Mouse (Mus musculus) heart, postnatal 25 days (tissue): ENCODE data around the gene Gpr37l1. TPM values are rescaled to one million over a fixed set of nuclear protein-coding genes. Genes with fewer than 3 reads are reported as not detected.
A peak's percentile ranks its signal among the peaks of the same experiment; 100 is the strongest.
"Not testable (repeated sequence)": the region's sequence is repeated elsewhere in the genome, so short reads cannot be mapped to it uniquely, and the experiment has no call there.

ENCODE experiments used
- DNase-seq: peaks from one replicate; pipeline ENCODE4 v3.0.0; 2022; ENCODE audit warnings: low spot score
- intact Hi-C: fragments of 180-260 bp; cut with DNase I; formaldehyde crosslinking; loops from one replicate; pipeline ENCODE4 v1.15.1; 2025
- total RNA-seq, 2 experiments: library from RNA; stranded (reverse); gene quantifications; 2 replicates each; pipeline ENCODE4 v1.2.3; 2021

Gpr37l1 gene
- 1 to 10 TPM in 1 of 2 experiments, under 1 TPM in 1; 0.81 to 1.1 TPM for total RNA-seq

DNA sequence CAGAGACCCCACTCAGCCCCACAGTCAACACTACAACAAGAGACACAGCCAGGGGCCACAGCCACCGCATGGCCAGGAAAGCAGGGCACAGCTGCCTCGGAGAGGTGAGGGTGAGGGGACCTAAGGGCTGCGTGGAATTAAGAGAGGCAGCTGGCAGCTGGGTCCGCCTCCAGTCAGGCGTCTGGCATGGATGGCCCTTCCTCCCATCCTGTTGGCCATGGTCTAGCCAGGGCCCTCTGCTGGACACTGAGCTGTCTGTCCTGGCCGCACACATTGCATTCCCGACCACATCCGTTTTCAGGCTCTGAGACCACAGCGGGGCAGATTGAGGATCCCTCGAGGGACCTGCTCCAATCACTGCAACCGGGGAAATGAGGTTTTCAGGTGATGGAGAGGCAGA lies at the start of gene Gpr37l1:
Gene Gpr37l1 (minus strand): TSS at position 247 of the 400 bp plus-strand sequence.
- intact Hi-C loops, result loop anchor here (2.0 kb wide), 1 partner anchor 55 kb away; no protein-coding TSS in a partner anchor
- DNase-seq, result no peak

DNA sequence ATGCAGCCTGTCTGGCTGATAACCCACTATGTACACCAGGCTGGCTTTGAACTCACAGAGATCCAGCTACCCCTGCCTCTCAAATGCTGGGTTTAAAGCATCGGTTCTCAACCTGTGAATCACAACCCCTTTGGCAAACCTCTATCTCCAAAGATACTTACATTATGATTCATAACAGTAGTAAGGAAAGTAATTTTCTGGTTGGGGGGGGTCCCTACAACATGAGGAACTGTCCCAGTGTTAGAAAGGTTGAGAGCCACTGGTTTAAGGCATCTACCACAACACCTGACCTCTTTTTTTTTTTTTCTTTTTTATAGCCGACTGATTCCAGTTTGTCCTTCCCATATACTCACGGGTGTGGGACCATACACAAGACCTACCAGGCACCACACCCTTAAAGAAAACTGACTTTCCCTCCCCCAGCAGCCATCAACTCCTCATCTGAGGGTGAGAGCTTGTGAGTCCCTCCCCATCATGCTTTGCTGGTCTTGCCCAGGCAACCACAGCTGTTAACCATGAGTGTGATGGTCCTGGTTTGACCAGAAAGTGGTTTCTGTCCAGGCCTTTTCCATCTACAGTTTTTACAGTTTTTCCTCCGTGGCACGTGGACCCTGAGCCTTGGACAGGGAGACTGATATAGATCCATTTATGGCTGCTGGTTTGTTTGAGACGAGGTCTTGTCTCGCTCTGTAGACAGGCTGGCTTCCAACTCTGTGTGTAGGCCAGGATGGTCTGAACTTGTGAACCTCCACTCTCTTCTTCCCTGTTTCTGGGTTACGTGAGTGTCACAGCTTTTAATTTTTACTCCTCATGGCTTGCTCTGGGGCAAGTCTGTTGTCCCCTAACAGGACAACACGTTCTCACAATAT lies 46.5 kb upstream of the Gpr37l1 start:
- DNase-seq, result no peak
- intact Hi-C loops, result no loop called here

DNA sequence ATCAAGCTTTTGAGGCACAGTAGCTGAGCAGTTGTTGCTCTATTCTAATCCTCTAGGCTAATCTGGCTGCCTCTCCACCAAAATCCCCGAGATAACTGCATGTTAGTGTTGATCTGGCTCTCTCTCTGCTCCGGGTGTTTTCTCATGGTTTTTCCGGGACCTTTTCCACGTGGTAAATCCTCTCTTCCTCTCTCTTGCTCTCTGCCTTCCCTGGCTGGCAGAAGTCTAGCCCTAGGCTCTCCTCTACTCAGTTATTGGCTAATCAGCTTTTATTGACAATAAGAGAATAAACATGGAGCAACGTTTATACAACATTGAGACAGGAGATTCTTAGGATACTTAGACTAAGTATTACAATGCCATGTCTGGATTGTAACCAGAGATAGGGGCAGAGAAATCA lies 42.9 kb upstream of the Gpr37l1 start:
- intact Hi-C loops, result no loop called here
- no peak for DNase-seq

DNA sequence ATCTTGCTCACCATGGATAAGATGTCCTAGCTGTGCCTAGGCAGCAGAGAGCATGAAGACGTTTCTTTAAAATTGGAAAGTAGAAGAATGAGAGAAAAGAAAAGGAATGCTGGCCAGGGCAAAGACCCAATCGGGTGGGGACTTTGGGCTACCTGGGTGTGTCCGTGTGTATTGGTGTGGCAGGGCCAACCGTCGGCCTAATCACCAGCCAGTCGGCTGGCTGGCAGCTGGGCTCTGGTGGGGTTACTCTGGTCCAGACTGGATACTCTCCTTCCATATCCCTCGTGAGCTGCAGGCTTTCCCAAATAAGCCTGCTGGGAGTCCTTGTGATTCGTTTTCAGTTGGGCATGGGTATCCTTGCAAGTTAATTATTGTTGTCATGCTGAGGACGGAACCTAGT lies 41.2 kb upstream of the Gpr37l1 start:
- intact Hi-C loops, result no loop called here
- DNase-seq, result no peak

DNA sequence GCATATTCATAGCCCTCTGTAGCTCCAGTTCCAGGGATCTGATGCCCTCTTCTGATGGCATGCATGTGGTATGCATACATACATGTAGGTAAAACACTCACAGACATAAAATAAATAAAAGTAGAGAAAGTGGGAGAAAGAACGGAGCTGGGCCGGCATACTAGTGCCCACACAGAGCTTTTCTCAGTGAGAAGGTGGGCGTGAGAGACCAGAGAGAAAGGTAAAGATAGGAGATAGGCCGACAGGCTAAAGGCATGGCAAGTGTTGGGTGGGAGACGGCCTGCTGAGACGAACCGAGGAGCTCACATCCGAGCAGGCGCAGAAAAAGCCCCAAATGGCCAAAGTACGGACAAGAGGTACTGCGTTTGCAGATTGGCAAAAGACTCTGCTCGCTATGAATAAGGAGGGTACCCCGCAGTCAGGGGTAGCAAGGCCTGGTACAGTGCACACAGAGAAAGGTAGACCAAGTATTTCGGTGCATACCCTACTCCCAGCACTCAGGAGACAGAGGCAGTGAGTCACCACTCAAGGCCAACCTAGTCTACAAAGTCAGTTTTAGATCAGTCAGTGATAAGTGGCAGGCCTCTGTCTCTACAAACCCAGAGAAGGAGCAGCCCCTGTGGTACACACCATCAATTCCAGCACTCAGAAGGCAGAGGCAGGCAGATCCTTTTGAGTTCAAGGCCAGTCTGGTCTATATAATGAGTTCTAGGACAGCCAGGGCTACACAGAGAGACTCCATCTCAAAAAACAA lies 39.3 kb upstream of the Gpr37l1 start:
- no peak for DNase-seq
- intact Hi-C loops, result no loop called here

DNA sequence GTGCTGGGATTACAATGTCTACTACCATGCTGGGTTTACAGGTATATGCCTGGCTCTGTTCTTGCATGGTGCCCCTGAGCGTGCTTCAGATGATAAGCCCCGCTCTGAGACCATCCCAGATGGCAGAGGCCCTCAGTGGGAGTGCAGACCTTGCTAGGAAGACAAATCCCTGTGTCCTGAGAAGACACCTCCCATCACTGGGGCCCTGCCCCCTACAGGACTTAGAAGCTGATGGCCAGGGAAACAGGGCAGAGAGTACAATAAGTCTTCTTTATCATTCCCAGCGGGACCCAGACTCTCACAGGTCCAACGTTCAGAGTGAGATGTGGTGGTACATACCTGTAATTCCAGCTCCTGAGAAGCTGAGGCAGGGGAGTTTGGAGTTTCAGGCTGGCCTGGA lies 37.8 kb upstream of the Gpr37l1 start:
- intact Hi-C loops, result no loop called here
- no peak for DNase-seq

DNA sequence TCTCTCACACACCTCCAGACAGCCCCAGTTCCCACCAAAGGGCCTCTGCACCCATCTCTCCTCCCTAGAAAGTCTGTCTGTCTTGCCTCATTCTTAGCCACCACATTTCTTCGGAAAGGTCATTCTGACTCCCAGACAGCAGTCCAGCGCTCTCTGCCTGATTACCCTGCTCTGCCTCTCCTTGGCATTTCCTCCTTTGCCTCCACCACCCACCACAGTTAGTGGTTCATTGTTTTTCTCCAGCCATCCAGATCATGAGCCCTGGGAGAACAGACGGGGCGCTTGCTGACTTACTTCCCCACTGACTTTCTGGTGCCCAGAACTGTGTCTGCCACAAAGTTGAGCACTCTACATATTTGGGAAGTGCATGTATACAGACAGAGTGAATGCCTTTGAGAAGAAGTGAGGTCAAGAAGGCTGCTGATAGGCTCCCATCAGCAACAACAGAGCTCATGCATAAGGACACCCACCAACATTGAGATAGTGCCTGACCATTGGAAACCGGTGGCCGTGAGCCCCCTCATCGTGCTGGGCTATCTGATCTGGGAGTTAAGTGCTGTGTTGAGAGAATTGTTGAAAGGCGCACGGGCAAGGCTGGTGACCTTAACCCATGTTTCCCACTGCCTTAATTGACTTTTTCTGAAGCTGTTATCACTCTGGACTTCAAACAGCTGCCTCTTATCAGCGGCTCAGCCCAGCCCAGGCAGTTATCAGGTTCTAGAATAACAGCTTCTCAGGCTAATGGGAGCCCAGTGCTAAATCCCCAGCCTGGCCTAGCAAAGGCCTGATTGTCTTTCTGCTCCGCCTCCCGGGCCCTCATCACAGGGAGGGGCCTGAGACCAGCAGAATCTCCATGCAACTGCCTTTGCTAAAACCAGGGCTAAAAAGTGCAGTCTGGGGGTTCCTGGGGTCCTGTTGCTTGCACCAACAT lies 37.0 kb upstream of the Gpr37l1 start:
- intact Hi-C loops, result no loop called here
- DNase-seq, result no peak

DNA sequence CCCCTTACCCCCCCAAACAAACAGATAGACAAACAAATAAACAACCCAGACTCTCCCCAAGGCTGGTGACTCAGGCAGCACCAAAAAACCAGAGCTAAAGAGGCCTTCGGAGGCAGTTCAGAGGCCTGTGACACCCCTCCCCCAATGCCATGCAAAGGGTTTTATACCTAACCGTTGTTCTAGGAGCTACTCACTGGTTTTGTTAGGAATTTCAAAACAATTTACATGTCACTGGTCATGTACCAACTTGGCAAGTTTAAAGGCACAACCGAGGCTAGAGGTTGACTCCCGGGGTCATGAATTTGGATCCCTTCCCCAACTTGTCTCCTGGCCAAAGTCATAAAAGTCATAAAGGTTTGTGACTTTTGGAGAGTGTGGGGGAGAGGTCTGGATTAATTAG lies 32.9 kb upstream of the Gpr37l1 start:
- no peak for DNase-seq
- intact Hi-C loops, result no loop called here

DNA sequence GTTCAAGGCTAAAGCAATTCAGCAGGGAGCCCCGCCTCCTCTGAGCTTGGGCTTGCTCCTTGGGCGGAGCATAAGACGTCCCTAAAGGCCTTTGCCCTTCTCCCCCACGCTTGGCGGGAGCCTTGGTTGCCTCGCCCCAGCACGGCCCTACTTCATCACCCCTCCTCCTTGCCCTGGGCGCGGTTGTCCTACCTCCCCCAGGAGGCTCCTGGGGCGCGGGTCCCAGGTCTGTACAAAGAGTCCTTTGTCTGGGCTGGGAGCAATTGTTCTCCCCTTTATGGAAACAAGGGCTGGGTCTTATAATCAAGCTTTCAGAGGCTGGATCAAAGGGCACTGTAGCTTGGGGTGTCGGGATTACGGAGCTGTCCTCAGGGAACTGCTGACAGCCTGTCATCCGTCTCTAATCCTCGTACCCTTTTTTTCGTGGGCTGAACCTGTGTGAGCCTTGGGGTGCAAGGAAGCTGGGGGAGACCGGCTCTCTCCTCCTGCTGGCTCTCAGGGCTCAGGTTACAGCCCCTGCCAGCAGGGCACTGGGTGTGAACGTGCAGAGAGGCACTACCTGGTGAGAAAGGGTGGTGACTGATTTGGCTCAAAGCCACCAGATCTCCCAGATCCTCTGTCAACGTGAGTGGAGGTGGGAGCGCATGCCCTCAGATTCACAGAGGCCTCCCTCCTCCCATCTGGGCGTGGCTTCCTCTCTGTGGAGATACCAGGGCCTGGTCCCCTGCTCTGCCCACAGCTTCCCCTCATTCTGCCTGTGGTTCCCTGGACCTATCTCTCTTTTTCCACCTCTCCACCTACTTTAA lies 31.7 kb upstream of the Gpr37l1 start:
- DNase-seq, result no peak
- intact Hi-C loops, result no loop called here

DNA sequence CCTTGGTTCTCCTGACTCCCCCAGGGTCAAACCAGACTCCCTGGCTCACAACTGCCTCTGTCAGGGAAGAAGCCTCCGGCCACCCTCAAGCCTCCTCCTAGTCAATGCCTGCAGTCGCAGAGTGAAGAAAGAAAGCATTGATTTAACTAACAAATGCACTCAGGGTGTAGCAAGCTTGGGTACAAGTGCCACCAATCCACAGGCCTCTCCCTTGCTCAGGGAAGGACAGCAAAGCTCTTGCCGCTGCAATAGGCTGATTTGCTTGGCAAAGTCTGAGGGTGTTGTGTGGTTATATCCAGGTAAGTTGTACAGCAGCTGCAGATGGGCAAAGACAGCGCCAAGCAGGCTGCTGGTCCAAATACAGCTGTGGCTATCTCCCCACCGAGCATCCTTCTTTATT lies 30.9 kb upstream of the Gpr37l1 start:
- DNase-seq, result no peak
- intact Hi-C loops, result no loop called here

DNA sequence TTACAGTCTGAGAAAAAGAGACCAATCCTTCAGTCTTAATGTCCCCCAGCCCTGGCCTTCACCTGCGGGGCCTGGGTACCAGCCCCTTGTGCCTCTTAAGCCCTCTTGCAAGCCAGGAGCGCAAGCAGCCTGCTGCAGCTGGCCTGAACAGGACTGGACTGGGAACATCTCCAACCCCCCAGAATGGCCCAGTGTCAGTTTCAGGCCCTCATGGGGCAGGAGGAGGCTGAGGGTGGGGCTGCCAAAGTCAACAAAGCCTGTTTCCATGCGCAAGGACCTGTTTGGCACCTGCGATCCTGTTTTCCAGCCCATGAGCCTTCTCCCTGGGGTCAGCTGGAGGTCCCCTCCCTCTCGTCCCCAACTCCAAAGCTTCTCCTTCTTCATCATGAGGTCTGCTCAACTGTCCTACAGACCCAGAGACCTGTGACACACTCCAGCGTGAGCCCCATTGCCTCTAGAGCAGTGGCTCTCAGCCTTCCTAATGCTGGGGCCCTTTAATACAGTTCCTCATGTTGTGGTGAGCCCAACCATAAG lies 28.5 kb upstream of the Gpr37l1 start:
- peak; percentile 27 for DNase-seq
- intact Hi-C loops, result no loop called here

DNA sequence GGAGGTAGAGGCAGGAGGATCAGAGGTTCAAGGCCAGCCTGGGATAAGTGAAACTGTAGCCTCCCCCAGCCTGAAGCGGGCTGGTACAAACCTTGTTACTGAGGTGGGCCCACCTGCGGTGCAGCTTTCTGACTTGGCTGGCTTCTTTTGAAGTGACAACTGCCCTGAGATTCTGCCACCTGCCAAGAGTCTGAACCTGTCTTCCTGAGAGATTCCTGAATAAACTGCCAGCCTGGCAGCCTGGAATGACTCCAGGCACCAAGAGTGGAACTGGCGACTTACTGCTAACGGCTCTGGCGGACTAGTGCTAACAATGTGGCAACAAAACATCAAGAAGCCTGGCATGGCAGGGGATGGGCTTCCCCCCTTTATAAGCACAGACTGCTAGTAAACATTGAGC lies 26.9 kb upstream of the Gpr37l1 start:
- DNase-seq, intact Hi-C loops: not testable (repeated sequence)

DNA sequence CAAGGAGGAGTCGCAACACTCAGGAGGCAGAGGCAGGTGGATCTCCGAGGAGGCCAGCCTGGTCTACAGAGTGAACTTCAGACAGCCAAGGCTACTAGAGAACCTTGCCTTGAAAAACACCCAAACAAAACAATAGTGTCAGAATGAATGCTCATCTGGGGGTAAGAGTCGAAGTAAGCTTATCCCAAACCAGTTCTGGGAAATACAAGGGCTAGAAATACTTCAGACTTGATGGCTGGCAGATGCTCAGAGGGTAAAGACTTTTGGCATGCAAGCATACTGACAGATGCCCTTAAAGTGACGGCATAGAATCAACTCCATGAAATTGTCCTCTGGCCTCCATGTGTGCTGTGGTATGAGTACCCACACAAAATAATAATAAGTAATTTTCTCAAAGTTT lies 21.7 kb upstream of the Gpr37l1 start:
- DNase-seq, result no peak
- intact Hi-C loops, result no loop called here

DNA sequence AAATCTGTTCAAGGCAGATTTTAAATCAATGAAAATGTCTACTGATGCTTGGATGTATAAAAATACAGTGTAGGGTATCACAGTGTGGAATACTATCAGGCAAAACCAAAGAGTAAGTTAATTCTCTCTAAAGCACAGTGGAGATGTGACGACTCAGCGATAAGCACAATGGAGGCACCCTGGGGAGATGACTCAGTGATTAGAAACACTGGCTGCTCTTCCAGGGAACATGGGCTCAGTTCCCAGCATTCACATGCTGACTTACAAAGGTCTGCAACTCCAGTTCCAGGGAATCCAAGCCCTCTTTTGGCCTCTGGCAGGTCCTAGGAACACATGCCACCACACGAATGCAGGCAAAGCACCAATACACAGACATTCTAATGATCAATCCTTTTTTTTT lies 20.7 kb upstream of the Gpr37l1 start:
- intact Hi-C loops, result no loop called here
- peak; percentile 35 for DNase-seq

DNA sequence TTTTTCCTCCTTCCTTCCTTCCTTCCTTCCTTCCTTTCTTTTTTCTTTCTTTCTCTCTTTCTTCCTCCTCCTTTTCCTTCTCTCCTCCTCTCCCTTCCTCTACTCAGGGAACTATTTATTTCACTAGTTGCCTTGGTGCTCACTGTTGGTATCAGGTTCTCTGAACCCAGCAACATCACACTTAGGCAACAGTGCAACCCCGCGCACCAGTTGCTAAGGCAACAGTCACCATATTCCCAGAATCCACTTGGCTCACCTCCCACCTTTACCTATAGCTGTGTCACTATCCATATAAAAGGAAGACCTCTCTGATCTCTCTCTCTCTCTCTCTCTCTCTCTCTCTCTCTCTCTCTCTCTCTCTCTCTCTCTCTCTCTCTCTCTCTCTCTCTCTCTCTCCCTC lies 19.5 kb upstream of the Gpr37l1 start:
- intact Hi-C loops, DNase-seq: not testable (repeated sequence)

DNA sequence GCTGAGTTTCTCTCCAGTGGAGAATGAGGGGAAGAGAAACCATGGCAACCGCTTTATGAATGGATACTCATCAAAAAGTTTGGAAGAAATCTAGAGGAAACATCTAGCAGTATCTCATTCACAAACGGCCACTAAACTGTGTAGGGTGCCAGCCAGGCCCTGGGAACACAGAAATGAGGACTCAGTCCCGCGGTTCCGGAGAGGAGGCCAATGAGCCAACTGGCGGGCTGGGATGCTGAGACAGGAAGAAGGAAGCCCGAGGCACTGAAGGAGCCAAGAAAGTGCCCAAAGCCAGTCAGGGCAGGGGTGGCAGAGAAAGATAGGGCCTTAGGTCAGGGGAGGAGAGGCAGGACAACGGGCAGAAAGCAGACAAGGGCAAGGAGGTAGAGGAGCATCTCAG lies 18.9 kb upstream of the Gpr37l1 start:
- DNase-seq, result no peak
- intact Hi-C loops, result no loop called here

DNA sequence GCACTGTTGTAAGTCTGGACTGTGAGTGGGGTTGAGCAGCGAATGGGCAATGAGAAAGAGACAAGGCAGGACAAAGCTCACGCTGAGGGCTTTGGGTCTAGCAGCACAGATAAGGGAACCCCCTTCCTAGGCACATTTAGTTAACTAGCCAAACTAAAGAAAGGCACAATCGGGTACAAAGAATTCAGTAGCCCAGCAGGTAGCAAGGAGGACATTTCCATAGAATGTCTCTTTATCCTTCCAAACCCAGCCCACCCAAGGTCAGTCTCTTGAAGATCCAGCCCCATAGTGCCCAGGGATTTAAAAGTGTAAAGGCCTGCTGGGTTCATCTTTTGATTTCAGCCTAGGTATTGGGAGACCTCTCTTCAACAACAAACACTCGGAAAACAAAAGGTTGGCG lies 18.5 kb upstream of the Gpr37l1 start:
- no peak for DNase-seq
- intact Hi-C loops, result no loop called here

DNA sequence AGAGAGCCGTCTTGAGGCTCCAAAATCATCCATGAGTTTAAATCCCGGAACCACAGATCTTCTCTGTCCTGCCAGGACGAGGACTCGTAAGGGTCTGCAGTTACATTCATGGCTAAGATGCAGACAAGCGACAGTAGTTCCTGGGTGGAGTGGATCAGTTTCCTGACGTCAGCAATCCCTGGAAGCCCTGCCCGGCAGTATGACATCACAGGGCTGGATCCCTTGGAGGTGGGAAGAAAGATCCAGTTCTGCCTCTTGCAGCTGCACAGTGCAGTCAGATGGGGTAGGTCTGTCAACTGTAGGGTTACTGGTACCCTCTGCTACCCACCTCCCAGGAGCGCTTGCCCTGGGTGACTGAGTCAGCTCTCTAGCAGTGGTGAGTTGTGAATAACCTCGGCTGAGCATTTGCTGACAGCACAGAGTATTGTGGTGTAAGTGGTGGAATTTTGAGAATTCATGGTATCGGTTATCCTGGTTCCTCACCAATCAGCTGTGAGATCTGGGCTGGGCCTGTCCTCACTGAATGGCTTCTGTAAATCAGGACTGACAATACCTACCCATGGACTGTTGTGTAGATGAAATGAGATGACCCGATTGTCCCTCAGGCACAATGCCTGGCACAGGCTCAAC lies 16.6 kb upstream of the Gpr37l1 start:
- intact Hi-C loops, result no loop called here
- no peak for DNase-seq

DNA sequence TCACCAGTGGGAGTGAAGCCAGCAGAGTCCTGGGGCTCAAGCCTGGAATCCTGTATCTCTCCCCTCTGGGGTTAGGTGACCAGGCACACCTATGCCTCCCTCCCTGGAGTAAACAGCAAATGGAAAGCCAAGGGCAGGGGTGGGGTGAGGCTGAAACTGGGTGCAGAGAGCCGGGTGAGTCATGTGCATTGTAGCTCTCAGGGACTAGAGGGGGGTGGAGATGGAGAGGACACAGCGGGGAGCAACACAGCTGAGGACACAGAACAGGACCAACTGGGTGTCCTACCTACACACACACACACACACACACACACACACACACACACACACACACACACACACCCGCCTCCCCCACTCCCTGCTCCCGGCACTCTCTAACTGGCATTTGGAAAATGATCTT lies 16.0 kb upstream of the Gpr37l1 start:
- intact Hi-C loops, result no loop called here
- DNase-seq, result no peak
